Mouse (Mus musculus) adrenal gland, postnatal 25 days (tissue): Measurements from ENCODE around the gene Cby1. TPM values are rescaled to one million over a fixed set of nuclear protein-coding genes. Genes with fewer than 3 reads are reported as not detected.
A peak's percentile ranks its signal among the peaks of the same experiment; 100 is the strongest.

ENCODE experiments used
- DNase-seq: peaks from one replicate; pipeline ENCODE4 v3.0.0; 2021; ENCODE audit warnings: mixed read lengths
- total RNA-seq: library from RNA; stranded (reverse); gene quantifications from 2 replicates; pipeline ENCODE4 v1.2.3, GENCODE M21; 2021

Cby1 gene
- total RNA-seq, 1 experiment from 2014 or later, result 24.5 TPM

DNA sequence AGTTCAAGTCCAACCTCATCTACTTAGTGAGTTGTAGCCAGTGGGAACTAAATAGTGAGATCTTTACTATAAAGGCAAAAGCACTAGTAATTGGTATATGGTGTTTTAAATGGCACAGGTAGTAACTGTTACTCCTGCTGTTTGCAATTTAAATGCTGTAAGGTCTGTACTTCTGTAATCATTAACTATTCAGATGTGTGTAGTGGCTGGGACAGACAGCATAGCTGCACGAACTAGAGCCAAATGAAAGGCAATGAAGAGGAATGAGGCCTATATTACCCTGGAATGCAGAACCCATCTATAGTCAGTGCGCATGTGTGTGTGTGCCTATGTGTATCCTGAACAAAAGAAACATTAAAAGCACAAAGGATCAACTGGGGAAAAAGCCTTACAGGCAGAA lies 18.9 kb downstream of the Cby1 start:
- no peak for DNase-seq

DNA sequence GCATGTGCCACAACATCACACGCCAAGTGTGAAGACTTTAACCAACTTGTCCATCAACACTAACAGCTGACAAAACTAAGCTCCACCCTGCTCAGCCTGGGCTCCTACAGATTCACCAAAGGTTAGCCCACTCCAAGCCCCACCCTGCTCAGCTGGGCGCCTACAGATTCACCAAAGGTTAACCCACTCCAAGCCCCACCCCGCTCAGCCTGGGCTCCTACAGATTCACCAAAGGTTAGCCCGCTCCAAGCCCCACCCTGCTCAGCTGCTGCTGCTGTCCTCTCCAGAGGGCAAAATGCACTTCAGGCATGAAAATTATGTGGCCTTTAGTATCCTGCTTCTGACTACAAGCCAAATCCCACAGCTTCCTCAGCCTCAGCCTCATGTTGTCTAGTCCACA lies 23.0 kb downstream of the Cby1 start:
- DNase-seq, result no peak

DNA sequence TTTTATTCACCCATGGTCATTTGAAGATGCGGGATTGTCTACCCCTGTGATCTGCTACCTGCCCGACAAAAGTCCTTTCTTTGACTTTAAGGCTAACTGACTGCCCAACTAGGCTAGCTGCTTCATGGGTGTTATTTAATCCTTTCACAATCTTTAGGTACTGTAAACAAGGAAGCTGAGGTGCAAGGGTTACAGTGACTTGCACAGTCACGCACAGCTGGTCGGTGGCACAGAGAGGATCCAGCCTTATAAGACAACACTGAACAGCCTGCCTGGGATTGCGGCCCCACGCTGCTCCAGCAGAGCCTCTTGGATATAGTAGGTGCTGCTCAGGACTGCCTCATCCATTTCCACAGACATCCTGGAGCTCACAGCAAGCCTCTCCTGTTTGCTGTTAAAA lies 24.1 kb downstream of the Cby1 start:
- DNase-seq, result no peak

DNA sequence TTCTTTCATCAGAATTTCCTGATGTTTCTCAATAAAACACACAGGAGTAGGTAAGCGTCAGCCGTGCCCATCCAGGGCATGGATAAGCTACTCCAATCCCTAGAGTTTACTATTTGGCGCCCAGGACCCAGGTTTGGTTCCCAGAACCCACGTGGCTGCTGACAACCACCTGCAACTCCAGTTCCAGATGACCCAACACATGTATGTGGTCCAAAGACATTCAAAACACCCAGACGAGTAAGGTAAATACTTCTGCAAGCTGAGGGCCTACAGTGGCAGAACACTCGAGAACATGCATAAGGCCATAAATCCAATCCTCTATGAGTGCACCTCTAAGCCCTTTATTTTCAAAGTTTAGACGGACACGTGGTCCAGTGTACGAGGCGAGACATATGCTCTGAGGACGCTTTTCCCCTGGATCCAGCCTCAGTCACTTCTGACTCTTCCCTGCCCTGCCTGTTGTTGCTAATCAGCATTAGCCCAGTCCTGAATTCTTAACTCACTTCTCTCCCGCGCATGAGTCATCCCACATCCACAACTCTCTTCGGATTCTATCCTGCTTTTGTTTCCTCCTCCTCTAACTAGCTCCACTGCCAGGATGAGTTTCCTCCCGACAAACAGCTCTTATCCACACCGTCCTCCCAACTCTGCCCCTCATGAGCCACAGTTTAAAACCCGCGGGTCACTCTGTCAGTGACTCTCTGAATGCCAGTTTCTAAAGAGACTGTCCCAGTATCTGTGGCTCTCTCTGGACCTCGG lies 24.9 kb downstream of the Cby1 start:
- peak; percentile 31 for DNase-seq

DNA sequence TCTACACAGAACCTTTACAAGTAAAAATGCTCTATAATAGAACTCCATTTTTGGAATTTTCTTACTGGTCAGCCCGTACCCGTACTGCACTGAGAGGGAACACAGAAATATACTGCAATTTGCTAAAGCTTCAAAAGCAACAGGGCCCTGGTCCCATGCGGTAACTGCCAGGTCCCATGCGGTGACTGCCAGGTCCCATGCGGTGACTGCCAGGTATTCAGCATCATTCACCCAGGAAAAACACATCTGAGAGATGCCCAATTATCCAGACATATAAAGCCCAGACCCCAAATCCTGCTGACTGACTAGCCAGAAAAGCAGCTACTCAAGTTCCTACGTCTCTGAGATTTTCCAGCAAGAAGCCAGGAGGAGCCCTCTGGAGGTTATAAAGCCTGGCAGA lies 25.6 kb downstream of the Cby1 start:
- no peak for DNase-seq

DNA sequence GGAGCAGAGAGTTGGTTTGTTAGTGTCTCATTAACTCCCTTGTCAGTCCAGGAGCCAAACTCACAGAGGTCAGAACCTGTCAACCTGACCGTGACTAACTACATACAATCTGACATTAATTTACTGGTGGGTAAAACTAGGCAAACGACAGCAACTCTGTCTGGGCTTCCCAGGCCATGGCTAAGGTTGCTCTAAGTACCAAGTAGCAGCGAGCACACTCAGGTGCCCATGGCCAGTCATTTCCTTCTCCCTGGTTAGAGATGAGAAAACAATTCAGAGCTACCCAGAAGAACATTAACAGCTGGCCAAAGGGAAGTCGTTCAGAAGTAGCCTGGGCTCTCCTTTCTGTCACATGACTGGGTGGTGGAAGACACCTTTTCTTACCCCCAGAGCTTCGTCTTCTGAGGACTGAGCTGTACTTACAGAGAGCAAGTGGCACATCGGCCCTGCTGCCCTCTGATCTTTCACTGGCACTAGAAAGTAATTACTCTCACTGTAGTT lies 26.2 kb downstream of the Cby1 start:
- DNase-seq, result no peak

DNA sequence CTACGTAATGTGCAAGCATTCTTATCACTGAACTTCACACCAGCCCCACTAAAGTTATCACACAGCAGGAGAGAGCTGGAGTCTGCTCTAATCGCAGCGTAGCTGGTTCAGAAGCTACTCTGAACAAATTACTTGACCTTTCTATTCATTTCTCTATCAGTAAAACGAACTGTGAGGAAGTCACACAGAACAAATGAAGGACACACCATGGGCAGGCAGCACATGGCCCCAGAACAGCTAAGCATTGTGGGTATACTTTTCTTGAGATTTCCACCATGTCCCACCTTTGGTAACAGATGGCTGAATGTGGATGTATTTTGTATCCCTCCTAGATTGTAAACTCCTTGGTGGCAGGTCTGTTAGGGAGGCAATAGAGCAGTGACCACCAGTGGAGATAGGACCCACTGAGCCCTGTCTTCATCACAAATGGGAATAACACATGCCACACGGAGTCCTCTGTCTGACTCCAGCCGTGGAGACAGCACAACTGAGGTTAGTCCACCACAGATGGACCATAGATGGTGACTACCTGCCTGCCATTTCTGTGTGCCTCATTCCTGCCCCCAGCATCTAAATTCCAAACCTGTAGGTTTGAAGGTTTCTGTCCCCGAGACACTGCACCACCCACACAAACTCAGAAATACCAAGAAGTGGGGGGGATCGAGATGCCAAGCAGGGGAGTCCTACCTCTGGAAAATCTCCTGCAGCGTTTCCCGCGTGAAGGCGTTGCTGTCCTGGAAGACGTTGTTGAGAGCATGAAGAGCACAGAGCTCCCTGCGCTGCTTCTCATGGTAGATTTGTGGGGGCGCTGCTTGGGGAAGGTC lies 27.3 kb downstream of the Cby1 start:
- DNase-seq, result no peak

DNA sequence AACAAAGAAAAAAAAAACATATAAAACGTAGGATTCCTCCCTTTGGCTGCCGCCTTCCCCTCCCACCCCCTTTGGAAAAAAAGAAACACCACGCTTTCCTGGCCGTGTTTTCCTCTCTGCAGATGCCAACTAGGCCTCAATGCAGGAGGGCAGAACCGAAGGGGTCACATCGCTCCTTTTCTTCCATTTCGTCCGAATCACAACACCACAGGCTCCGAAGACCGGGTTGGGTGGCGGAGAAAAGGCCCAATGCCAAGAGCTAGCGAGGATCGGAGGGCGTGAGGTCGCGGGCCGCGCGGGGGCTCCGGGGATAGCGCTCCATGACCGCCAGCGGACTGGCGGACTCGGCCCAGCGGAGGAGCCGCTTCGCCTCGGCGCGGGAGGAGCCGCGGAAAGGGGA lies 28.2 kb downstream of the Cby1 start:
- no peak for DNase-seq

DNA sequence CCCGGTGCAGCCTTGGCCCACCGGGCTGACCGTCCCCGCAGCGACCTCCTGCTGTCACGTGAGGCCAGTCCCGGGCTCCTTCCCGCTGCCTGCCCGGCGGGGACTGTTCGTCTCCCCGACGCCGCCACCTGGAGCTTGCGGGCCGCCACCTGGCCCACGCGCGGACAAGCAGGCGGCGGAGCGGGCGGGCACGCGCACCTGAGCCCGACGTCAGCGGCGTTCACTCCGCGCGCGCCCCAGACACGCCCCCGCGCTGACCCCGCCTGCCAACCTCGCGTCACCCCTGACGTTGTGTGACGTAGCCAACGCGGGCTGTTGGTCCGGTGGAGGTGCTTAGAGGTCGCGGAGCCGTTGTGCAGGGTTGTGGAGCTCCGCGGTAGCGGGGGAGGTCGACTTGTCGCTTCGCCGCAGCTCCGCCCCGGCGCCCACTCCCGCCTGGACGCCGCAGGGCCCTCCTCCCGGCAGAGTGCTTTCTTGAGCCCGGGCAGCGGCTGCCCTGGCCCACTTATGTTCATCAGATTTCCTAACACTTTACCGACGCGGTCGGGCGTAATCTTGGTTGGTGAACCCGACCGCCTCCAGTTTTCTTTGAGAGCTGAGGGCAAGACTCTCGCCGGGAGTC lies 28.8 kb downstream of the Cby1 start, which contains the start of gene Josd1:
Gene Josd1, minus strand, starts transcription at position 274 of the 622 bp plus-strand sequence.
- peak; percentile 98 for DNase-seq

DNA sequence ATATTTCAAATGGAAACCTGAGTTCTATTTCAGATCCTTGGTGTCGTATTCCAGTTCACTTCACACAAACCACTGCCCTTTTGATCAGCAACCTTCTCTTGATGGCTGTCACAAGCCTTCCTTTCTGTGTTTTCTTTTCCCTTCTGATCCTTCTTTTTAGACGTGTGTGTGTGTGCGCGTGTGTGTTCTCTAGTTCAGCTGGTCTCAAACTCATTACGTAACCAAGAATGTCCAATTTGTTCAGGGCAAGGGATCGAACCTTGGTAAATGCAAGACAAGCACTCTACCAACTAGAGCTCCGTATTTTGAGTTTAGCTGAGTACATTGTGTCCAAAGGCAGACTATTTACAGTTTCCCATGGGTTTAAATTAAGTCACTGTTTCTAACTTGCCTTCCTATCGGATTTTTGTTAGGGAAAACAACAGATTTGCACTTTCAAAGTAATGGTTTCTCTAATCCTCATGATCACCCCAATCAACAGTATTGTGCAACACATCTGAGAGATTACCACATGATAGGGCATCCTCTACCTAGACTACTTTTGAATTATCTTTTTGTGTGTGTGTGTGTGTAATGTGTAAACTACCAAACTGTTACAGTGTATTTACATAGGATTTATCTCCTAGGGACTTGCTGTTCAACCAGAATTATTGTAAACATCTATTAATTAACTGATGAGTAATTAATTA lies 29.4 kb downstream of the Cby1 start:
- DNase-seq, result no peak

DNA sequence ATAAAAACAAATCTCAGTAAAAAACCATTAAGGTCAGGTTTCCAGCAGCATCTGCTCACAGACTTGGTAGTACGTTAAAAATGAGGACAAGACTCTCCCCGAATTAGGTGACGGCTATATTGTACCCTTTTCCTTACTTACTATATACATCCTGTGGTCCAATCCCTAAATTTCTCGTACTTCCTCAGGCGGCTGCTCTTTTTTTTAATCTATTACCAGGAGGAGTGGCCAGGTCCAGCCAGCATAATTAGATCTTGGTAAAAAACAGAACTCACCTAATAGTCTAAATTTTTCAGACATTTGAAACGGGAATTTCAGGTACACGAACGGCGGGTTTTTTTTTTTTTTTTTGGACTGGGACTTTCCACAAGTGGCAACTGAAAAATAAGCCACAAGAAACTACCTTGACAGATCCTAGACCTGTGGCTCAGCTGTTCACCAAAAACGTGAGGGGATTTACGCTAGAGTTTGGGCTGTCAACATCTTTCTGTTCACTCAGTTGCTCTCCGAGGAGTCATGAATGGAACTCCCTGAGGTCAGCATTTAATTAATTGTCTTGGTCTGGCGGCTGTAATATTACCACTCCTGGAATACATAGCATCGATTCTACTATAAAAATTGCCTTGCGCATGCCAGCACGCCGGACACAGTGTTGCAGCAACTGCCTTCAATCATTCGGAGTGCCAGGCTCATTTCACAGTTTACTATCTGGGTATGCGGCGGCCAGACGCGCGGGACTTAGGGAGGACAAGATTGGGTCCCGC lies 30.8 kb downstream of the Cby1 start:
- no peak for DNase-seq

DNA sequence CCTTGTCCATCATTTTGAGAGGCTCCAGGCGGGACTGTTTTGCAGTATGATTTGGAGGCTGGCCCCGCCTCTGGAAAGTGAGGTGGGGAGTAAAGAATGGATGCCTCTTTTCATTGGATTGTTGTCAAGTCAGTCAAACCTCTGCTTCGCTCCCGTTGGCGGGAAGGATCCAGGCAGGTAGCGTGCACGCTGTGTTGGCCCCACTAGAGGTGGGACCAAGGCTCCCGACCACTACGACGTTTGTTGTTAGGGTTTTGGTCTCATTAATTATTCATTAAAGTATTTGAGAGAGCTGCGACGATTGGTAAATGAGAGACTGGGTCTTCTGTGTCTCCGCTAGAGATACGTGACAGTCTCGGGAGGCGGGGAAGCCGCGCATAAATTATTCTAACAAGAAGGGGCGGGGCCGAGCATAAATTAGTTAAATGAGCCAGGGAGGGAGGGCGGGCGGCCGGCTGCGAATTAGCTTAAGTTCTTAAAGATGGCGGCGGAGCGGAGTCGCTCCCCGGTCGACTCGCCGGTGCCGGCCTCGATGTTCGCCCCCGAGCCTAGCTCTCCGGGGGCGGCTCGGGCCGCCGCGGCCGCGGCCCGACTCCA lies 31.5 kb downstream of the Cby1 start, which contains the start of gene Gtpbp1:
Gene Gtpbp1, plus strand, starts transcription at position 420 of the 597 bp plus-strand sequence.
- peak; percentile 94 for DNase-seq

DNA sequence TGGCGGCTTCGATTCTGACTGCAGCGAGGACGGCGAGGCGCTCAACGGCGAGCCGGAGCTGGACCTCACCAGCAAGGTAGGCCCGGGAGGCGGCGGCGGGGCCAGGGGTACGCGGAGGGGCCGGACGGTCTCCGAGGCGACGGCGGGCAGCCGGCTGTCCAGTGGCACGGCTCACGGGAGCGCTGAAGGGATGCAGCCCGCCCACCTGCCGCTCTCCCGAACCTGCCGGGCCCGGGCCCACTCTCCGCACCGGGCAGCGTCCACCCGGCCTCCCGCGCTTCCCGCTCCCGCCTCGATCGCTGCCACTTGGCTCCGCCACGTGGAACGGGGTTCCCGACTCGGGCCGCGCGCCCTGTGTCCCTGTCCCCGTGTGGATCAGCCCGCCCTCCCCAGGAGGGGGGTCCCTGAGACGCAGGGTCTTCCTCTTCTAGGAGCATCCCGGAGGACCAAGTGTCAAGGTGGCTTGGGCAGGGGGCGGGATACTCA lies 32.1 kb downstream of the Cby1 start:
- DNase-seq, result peak; percentile 53

DNA sequence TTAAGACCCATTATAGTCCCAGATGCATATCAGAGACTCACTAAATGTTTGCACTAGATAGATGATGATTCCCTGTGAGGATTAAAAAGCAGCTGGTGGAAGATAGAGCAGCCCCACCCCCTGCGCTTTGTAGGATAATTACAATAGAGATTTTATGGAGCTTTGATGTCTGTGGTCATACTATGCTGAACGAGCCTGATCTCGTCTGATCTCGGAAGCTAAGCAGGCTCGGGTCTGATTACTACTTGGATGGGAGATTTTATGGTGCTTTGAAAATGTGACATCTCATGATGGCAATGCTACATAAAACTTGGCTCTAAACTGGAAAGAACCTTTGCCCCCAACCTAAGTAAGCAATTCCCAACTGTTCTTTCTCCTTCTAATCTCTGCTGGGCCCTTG lies 33.3 kb downstream of the Cby1 start:
- DNase-seq, result no peak

DNA sequence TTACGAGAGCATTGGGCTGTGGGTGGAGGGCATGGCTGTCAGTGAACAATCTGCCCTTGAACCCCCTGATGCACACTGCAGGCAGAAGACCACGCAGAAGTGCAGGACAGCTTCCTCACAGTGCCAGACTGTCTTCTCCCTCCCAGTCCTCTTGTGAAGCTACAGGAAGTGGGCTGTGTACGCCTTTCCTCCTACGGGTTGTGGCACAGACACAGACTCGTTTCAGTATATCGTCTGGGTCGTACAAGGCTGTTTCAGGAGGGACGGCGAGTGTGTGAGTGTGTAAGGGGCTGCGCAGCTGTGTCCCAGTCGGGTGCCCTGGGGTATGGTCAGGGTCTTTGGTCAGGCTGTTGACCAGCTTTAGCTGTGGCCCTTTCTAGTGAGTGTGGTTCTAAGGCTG lies 34.7 kb downstream of the Cby1 start:
- no peak for DNase-seq

DNA sequence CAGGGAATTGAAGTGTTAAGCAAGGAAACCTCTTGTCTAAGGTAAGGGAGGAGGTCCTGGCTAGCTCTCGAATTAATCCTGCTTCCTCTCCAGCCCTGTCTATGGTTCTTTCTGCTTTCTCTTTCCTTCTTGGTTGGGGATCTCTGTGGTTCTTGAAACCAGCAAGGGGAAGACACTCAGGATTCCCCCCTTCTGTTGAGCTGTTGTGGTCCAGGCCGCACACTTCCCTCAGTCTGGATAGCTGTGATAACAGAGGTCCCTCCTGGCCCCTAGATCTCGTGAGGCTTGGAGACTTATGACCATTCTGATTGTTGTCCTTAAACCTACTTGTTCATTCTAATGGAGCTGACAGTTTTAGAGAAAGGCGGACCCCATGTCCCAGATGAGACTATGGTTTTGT lies 35.5 kb downstream of the Cby1 start:
- no peak for DNase-seq

DNA sequence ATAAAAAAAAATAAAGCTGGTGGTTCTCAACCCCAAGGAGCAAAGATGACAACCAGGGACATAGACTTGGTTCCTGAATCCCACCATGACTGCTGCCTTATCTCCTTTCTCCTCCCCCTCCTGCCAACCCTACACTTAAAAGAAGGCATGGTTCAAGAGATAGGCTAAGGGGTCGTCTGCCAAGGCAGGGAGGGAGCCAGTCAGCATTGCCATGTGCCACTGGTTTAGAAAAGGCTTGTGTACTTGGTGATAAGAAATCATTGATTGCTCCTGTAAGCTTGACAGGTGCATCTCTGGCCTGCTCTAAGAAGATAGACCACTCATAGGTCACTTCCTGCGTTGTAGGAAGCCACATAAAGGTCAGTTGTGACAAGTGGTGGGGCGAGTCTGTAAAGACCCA lies 36.5 kb downstream of the Cby1 start:
- no peak for DNase-seq

DNA sequence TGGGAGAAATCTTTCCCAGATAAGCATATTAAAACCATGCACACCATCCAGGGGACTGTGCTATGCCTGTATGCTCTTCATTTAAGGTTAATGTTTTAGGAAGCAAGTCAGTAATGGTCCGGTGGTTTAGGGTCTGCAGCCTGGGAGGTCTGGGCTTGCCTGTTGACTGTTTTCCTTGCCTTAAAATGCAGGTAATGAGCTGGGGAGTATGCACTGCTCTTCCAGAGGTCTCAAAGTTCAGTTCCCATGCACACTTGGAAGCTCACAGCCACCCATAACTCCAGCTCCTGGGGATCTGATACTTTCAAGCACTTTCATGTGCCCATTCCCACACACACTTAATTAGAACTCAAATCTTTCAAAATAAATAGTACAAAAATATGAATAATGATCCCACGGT lies 37.5 kb downstream of the Cby1 start:
- no peak for DNase-seq

DNA sequence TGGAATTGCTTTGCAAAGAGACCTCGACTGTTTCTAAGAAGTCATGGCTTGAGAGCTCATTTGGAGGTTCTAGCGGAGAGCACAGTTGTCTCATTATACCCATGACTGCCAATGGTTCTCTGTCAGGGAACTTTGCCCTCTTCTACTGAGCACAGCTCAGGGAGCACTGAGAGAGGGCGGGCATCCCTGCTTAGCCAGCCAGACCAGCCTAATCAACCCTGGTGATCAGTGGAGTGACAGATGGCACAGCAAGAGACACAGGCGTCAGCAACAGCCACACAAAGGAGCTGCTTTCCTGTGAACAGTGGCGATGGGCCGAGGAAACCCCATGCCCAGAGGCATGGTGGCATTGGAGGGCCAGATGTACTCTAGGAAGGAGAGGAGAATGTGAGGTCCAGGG lies 38.0 kb downstream of the Cby1 start:
- DNase-seq, result no peak

DNA sequence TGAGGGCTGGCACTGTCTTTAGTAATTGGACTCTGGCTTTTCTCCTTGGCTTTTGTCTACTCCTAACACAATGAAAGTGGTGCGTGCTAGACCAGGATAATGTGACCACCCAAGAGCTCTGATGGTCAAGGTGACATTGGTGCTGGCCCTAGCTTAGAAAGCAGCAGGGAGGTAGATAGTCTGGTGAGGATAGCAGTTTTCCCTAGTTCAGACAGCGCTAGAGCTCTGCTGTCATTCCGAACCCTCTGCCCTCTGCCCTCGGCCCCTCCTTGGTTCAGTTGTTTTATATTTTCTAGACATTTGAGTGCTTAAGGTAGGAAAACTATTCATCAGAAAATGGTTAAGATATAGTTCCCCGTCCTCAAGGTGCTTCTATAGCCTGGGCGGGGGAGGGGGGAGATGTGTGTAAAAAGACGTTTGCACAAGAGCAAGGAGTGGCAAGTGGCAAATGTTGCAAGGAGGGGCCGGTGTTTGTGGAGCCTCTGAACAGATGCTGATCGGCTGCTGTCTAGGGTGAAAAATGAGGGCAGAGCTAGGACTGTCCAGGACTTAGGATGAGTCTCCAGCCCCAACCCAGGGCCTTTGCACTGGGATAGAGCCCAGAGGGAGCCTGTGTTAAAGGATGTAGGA lies 38.7 kb downstream of the Cby1 start:
- no peak for DNase-seq
